Mouse (Mus musculus) C2C12 (cell line): ENCODE results near the gene Nsun2. TPM values are rescaled to one million over a fixed set of nuclear protein-coding genes. Genes with fewer than 3 reads are reported as not detected.
"Not testable (repeated sequence)": the region's sequence is repeated elsewhere in the genome, so short reads cannot be mapped to it uniquely, and the experiment has no call there.

Source experiments
- H3K27me3 ChIP-seq: one replicate; pipeline ENCODE4 v1.6.1; 2011; ENCODE audit not compliant: control insufficient read depth, insufficient read depth, insufficient read length
- H3K36me3 ChIP-seq: one replicate; pipeline ENCODE4 v1.6.1; 2011; ENCODE audit not compliant: control insufficient read depth, insufficient read depth
- H3K4me3 ChIP-seq: one replicate; pipeline ENCODE4 v1.5.1; 2011; ENCODE audit warnings: mild to moderate bottlenecking, control low read depth; ENCODE audit not compliant: poor library complexity, insufficient read depth, severe bottlenecking
- H3K79me2 ChIP-seq: one replicate; pipeline ENCODE4 v1.6.1; 2011; ENCODE audit not compliant: control insufficient read depth, insufficient read depth
- H3K79me3 ChIP-seq: one replicate; pipeline ENCODE4 v1.6.1; 2011; ENCODE audit warnings: low read depth, control low read depth
- H3ac ChIP-seq: one replicate; pipeline ENCODE3; 2011; ENCODE audit warnings: low read depth; ENCODE audit not compliant: control insufficient read depth, insufficient read length
- CEBPB ChIP-seq: IDR thresholded peaks from one replicate; pipeline ENCODE4 v1.6.1; 2011; ENCODE audit warnings: low read depth, mild to moderate bottlenecking, control low read depth, moderate library complexity
- CTCF ChIP-seq: IDR thresholded peaks from one replicate; pipeline ENCODE4 v1.5.1; 2011; ENCODE audit not compliant: control insufficient read depth, insufficient read depth, insufficient read length
- FOSL1 ChIP-seq: IDR thresholded peaks from one replicate; pipeline ENCODE4 v1.8.0; 2011; ENCODE audit warnings: mild to moderate bottlenecking, low read length; ENCODE audit not compliant: poor library complexity, insufficient read depth, severe bottlenecking
- MAX ChIP-seq: IDR thresholded peaks from one replicate; pipeline ENCODE4 v1.6.1; 2011; ENCODE audit warnings: mild to moderate bottlenecking, control low read depth
- MYOD1 ChIP-seq: IDR thresholded peaks from one replicate; pipeline ENCODE4 v1.6.1; 2011; ENCODE audit warnings: low read depth; ENCODE audit not compliant: control insufficient read depth, insufficient read length
- MYOG ChIP-seq: IDR thresholded peaks from one replicate; pipeline ENCODE4 v1.6.1; 2011; ENCODE audit not compliant: control insufficient read depth, insufficient read length; ENCODE audit errors: extremely low read depth
- USF1 ChIP-seq: IDR thresholded peaks from one replicate; pipeline ENCODE4 v1.6.1; 2011; ENCODE audit warnings: low read depth, mild to moderate bottlenecking, control low read depth, moderate library complexity
- polyA plus RNA-seq: library from polyadenylated mRNA; unstranded; fragments of >200 nt; fragmentation: generic; extraction: Trizol; gene quantifications from one replicate; pipeline ENCODE4 v1.2.1, GENCODE M21; 2012; ENCODE audit warnings: missing spikeins

Nsun2 gene
- polyA plus RNA-seq, 1 experiment = 93.7 TPM

DNA sequence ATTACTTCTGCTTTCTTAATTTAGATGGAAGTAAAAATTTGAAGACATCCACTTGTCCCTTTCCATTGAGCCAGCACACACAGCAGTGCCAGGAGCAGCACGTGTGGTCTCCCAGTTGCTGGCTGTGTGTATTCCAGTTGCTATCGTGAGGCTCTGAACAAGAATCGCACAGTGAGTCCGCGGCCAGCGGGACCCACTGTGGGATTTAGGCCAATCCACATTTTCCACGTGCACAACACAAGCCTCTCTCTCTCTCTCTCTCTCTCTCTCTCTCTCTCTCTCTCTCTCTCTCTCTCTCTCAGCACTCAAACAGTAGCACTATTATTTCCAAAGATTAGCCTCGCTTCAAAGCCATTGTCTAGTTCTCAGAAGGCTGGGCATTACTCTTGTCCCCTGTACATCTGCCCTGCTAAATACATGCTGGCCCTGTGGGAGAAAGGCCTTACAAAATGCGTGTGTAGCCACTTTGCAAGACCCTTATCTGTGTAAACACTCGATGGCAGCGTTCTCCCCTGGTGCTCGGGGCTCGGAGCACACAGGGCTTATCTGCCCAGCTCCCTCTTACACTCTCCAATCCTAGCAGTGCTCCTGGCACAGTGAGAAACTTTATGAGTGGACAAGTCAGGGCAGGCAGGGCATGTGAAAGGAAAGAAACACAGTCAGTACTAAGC lies 25.9 kb downstream of the Nsun2 start:
- no peaks in the 10 kb centered on the region for H3K36me3 ChIP-seq
- no peaks in the 10 kb centered on the region for H3K27me3 ChIP-seq
- no peak overlapping the region for H3ac ChIP-seq
- no peaks in the 10 kb centered on the region for H3K79me3 ChIP-seq
- no peak overlapping the region for H3K4me3 ChIP-seq
- no peaks in the 10 kb centered on the region for H3K79me2 ChIP-seq
- TF ChIP-seq CEBPB = no peak
- TF ChIP-seq USF1 = no peak
- no peak for TF ChIP-seq CTCF
- no peak for TF ChIP-seq FOSL1
- TF ChIP-seq MYOG = no peak
- TF ChIP-seq MYOD1 = no peak
- no peak for TF ChIP-seq MAX

GRCm38 (mm10) chr13:69562004-69562403 lies 28.5 kb downstream of the Nsun2 start:
- Histone ChIP-seq H3K36me3 (no peaks in the 10 kb centered on the region), H3K79me3 (no peaks in the 10 kb centered on the region), H3K27me3 (no peaks in the 10 kb centered on the region), H3K4me3 (no peak overlapping the region), H3ac (no peak overlapping the region), H3K79me2 (no peaks in the 10 kb centered on the region)
- TF ChIP-seq MYOD1 = no peak

GRCm38 (mm10) chr13:69562654-69563574 lies 29.4 kb downstream of the Nsun2 start:
- Histone ChIP-seq H3K27me3 (no peaks in the 10 kb centered on the region), H3K79me2 (no peaks in the 10 kb centered on the region), H3K36me3 (no peaks in the 10 kb centered on the region), H3ac (no peak overlapping the region), H3K79me3 (no peaks in the 10 kb centered on the region), H3K4me3 (no peak overlapping the region)
- no peak for TF ChIP-seq USF1
- TF ChIP-seq FOSL1 = no peak
- TF ChIP-seq MYOG = no peak
- no peak for TF ChIP-seq MAX
- no peak for TF ChIP-seq CTCF
- no peak for TF ChIP-seq MYOD1
- no peak for TF ChIP-seq CEBPB

DNA sequence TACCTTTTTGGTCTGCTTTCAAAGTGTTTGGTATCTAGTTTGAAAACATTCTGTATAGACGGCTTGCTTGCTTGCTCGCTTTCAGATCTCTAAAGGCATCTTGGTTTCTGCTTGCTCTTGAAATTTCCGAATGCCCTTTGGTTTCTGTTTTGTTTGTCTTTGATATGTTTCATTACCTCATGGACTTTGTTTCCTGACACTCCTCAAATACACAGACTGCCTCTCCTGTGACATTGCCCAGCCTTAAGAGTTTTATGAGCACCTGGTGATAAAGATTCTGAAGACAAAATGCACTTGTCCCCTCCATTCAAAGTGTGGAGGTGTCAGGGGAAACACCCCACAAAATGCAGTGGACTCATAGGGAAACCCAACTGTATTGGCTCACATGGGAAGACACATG lies 30.4 kb downstream of the Nsun2 start:
- Histone ChIP-seq H3ac (no peak overlapping the region), H3K27me3 (no peaks in the 10 kb centered on the region), H3K79me2 (no peaks in the 10 kb centered on the region), H3K79me3 (no peaks in the 10 kb centered on the region), H3K4me3 (no peak overlapping the region), H3K36me3 (no peaks in the 10 kb centered on the region)
- TF ChIP-seq CEBPB = no peak
- no peak for TF ChIP-seq USF1
- TF ChIP-seq FOSL1 = no peak
- no peak for TF ChIP-seq MYOG
- no peak for TF ChIP-seq MYOD1

GRCm38 (mm10) chr13:69564573-69564972 lies 31.0 kb downstream of the Nsun2 start:
- Histone ChIP-seq H3K27me3 (no peaks in the 10 kb centered on the region), H3K79me3 (no peaks in the 10 kb centered on the region), H3K36me3 (no peaks in the 10 kb centered on the region), H3ac (no peak overlapping the region), H3K79me2 (no peaks in the 10 kb centered on the region), H3K4me3 (no peak overlapping the region)
- TF ChIP-seq CEBPB = no peak
- TF ChIP-seq USF1 = no peak
- no peak for TF ChIP-seq FOSL1
- no peak for TF ChIP-seq MYOD1
- TF ChIP-seq CTCF = no peak
- TF ChIP-seq MYOG = no peak
- no peak for TF ChIP-seq MAX

- not testable (repeated sequence) for H3K4me3 ChIP-seq, H3ac ChIP-seq, H3K79me2 ChIP-seq, H3K27me3 ChIP-seq, H3K36me3 ChIP-seq, H3K79me3 ChIP-seq
Observed at GRCm38 (mm10) chr13:69565401-69565800, 31.9 kb downstream of the Nsun2 start.
